Mouse (Mus musculus) forebrain, embryonic 16.5 days (tissue): ENCODE data around the gene Mtmr12. TPM values are rescaled to one million over a fixed set of nuclear protein-coding genes. Genes with fewer than 3 reads are reported as not detected.

Experiments
- ATAC-seq: fragments of 200-750 bp; cut with Nextera tagmentation; 2 replicates; pipeline ENCODE4 v1.8.0; 2017; ENCODE audit warnings: mild to moderate bottlenecking, moderate library complexity
- H3K27ac ChIP-seq: fragments of 300-500 bp; sonication (generic); 2 replicates; pipeline ENCODE4 v1.5.1; 2014; ENCODE audit warnings: low read length, control low read depth
- H3K27me3 ChIP-seq: fragments of 300-500 bp; sonication (generic); replicated peaks from 2 replicates; pipeline ENCODE4 v1.6.1; 2014; ENCODE audit warnings: low read length; ENCODE audit not compliant: control insufficient read depth, insufficient read depth
- H3K36me3 ChIP-seq: fragments of 300-500 bp; sonication (generic); 2 replicates; pipeline ENCODE4 v1.6.1; 2014; ENCODE audit not compliant: control insufficient read depth, insufficient read depth
- H3K4me1 ChIP-seq: fragments of 300-500 bp; sonication (generic); replicated peaks from 2 replicates; pipeline ENCODE4 v1.6.1; 2014; ENCODE audit warnings: low read length; ENCODE audit not compliant: control insufficient read depth, insufficient read depth
- H3K4me2 ChIP-seq: fragments of 300-500 bp; sonication (generic); 2 replicates; pipeline ENCODE4 v1.6.1; 2014; ENCODE audit warnings: mild to moderate bottlenecking, low read length, control low read depth
- H3K4me3 ChIP-seq: fragments of 300-500 bp; sonication (generic); replicated peaks from 2 replicates; pipeline ENCODE4 v1.5.1; 2014; ENCODE audit warnings: mild to moderate bottlenecking, low read length, control low read depth
- H3K9ac ChIP-seq: fragments of 300-500 bp; sonication (generic); replicated peaks from 2 replicates; pipeline ENCODE4 v1.6.1; 2014; ENCODE audit warnings: low read depth, low read length, control low read depth
- H3K9me3 ChIP-seq: fragments of 300-500 bp; sonication (generic); 2 replicates; pipeline ENCODE4 v1.6.1; 2016; ENCODE audit warnings: low read length; ENCODE audit not compliant: control insufficient read depth
- WGBS: fragments of 180-500 bp; shearing (Covaris S2); extraction: QIAGEN DNeasy Blood & Tissue Kit; methylation state at CpG from one replicate; pipeline ENCODE4 v1.1.7; 2014; 5-methylcytosine and 5-hydroxymethylcytosine counted together
- microRNA counts: library from miRNA; unstranded; fragments of <30 nt; microRNA quantifications from one replicate; lab custom pipeline; 2016
- microRNA-seq: library from miRNA; unstranded; fragments of <30 nt; microRNA quantifications from one replicate; pipeline ENCODE4, GENCODE M21; 2017
- polyA plus RNA-seq: library from polyadenylated mRNA; unstranded; fragments of >200 nt; fragmentation: Nextera tagmentation; extraction: Ambion mirVana; gene quantifications from 2 replicates; pipeline ENCODE4 v1.2.1, GENCODE M21; 2015

Gene Mtmr12
- polyA plus RNA-seq, 1 experiment from 2014 or later: 10.8 TPM

GRCm38 (mm10) chr15:12320441-12321090 lies 115.7 kb downstream of the Mtmr12 start:
- Histone ChIP-seq H3K9ac (peak overlapping the region; percentile 95), H3K27ac (no peak overlapping the region; the same call in 1 of the 2 replicates), H3K9me3 (no peaks in the 10 kb centered on the region), H3K4me2 (peak overlapping the region; percentile 80), H3K36me3 (no peaks in the 10 kb centered on the region), H3K4me3 (peak overlapping the region; percentile 94), H3K4me1 (peaks cover 24% of the 10 kb centered on the region), H3K27me3 (0 out of 2 replicates have a peak, but pooled peaks cover 3% of the 10 kb centered on the region)
- WGBS: 5% methylated on average over 22 of the region's 22 CpGs
- ATAC-seq: no peak

- H3K27me3 ChIP-seq: 0 out of 2 replicates have a peak, but pooled peaks cover 3% of the 10 kb centered on the region
- WGBS: under 1% methylated on average over 73 of the region's 74 CpGs
- H3K27ac ChIP-seq: peak within 1 kb of the TSS; percentile 94
- peak within 1 kb of the TSS; percentile 95 for H3K9ac ChIP-seq
- peak within 1 kb of the TSS; percentile 80 for H3K4me2 ChIP-seq
- no peaks in the 10 kb centered on the region for H3K36me3 ChIP-seq
- H3K4me1 ChIP-seq: peaks cover 24% of the 10 kb centered on the region
- ATAC-seq: peak; percentile 98
- H3K4me3 ChIP-seq: peak within 1 kb of the TSS; percentile 94
- no peaks in the 10 kb centered on the region for H3K9me3 ChIP-seq
Measured at GRCm38 (mm10) chr15:12321091-12321787, 116.4 kb downstream of the Mtmr12 start, which contains the start of gene Golph3. TSS of gene Golph3 (plus strand) at chr15:12321450.

DNA sequence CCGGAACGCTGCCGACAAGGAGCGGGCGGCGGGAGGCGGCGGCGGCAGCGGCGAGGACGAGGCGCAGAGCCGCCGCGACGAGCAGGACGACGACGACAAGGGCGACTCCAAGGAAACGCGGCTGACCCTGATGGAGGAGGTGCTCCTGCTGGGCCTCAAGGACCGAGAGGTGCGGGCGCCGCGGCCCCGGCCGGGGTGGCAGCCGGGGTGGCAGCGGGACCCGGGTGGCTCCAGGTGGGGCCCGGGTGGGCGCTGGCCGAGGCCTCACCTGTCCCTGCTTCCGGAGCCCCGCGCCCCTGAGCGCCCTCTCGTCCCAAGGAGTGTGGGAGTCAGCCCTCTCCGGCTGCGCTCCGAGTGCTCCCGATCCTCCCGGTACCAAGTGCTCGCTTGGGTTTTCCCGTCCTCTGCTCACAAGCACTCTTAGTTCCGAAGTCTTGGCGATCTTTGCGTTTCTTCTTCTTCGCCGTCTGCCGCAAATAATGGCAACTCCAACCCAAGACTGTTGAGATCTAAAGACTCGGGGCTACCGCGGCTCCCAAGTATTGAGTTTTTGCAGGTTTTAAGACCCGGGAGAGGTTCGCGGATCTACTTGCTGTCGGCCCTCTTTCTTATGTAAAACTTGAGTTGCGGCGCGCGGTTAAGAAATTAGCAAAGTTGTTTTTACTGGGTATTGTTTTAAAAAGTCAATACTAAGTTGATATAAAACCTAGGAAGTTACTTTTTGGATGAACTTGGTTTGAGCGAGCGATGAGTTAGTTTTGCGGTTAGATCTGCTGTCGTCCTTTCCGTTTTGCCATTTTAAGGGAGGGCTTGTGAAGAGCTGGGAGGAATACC lies 117.2 kb downstream of the Mtmr12 start, which contains the start of gene 1810049J17Rik:
Gene 1810049J17Rik (minus strand): TSS at position 112 of the 834 bp plus-strand sequence.
- H3K4me1 ChIP-seq: peaks cover 24% of the 10 kb centered on the region
- no peaks in the 10 kb centered on the region for H3K9me3 ChIP-seq
- peak within 1 kb of the TSS; percentile 94 for H3K27ac ChIP-seq
- ATAC-seq: peak; percentile 36
- H3K4me3 ChIP-seq: peak within 1 kb of the TSS; percentile 94
- H3K9ac ChIP-seq: peak within 1 kb of the TSS; percentile 95
- WGBS: under 1% methylated on average over 61 of the region's 70 CpGs
- peak within 1 kb of the TSS; percentile 80 for H3K4me2 ChIP-seq
- H3K36me3 ChIP-seq: no peaks in the 10 kb centered on the region
- 0 out of 2 replicates have a peak, but pooled peaks cover 3% of the 10 kb centered on the region for H3K27me3 ChIP-seq

- Histone ChIP-seq H3K27ac (no peak overlapping the region), H3K9me3 (no peaks in the 10 kb centered on the region), H3K9ac (no peak overlapping the region; the same call in 1 of the 2 replicates), H3K36me3 (no peaks in the 10 kb centered on the region), H3K4me3 (peak overlapping the region; percentile 94), H3K4me1 (peaks cover 24% of the 10 kb centered on the region), H3K4me2 (peak overlapping the region; percentile 80), H3K27me3 (0 out of 2 replicates have a peak, but pooled peaks cover 3% of the 10 kb centered on the region)
- 10% methylated on average over 9 of the region's 9 CpGs for WGBS
- no peak for ATAC-seq
Measured at GRCm38 (mm10) chr15:12322676-12323402, 118.0 kb downstream of the Mtmr12 start.

MicroRNA genes within 50 kb of the gene (microRNA counts, 519-probe panel; counts per million panel counts)
- 2,043 counts per million, percentile 32 among the panel's probes with 10 or more counts for microRNA mmu-miR-1898 (lab: Ali Mortazavi, UCI)

Small RNA genes lying within 50 kb of the gene (microRNA-seq; reads per million reads assigned to microRNA genes)
- not detected for gene Mir1898

Other genes starting within 250 kb of the Mtmr12 start
- gene Sub1, start 208.0 kb upstream of the Mtmr12 start, polyA plus RNA-seq: 463 and 464 TPM in 2 replicates
- gene Zfr, start 87.2 kb upstream of the Mtmr12 start, polyA plus RNA-seq: 124 and 142 TPM in 2 replicates
- 56.7 and 70.2 TPM in 2 replicates for gene Golph3, start 116.4 kb downstream of the Mtmr12 start, polyA plus RNA-seq
- gene 1810049J17Rik, start 116.9 kb downstream of the Mtmr12 start, polyA plus RNA-seq: not detected in 2 replicates